Mouse (Mus musculus) liver, embryonic 11.5 days (tissue): Measurements from ENCODE around the gene Smg8. TPM values are rescaled to one million over a fixed set of nuclear protein-coding genes. Genes with fewer than 3 reads are reported as not detected.

ENCODE experiments used
- microRNA counts: library from miRNA; unstranded; fragments of <30 nt; microRNA quantifications from one replicate; lab custom pipeline; 2015
- microRNA-seq: library from miRNA; unstranded; fragments of <30 nt; microRNA quantifications from one replicate; pipeline ENCODE4, GENCODE M21; 2017; ENCODE audit warnings: borderline number of aligned reads
- polyA plus RNA-seq: library from polyadenylated mRNA; unstranded; fragments of >200 nt; fragmentation: Nextera tagmentation; extraction: Ambion mirVana; gene quantifications from 2 replicates; pipeline ENCODE4 v1.2.1, GENCODE M21; 2014

Smg8 gene
- polyA plus RNA-seq, 1 experiment from 2014 or later = 20.8 TPM

MicroRNAs within 50 kb of the gene (microRNA counts, 519-probe panel; counts per million panel counts)
- microRNA mmu-miR-301a (lab: Ali Mortazavi, UCI) = 5,993 counts per million, percentile 66 among the panel's probes with 10 or more counts

Small RNA genes within 50 kb of the gene (microRNA-seq; reads per million reads assigned to microRNA genes)
- gene Mir301 = 2,514 reads per million, percentile 83 among the genes with 10 or more reads in this experiment

Other genes starting within 250 kb of the Smg8 start
- 2.9 and 3.1 TPM in 2 replicates for gene Ypel2, start 93.1 kb downstream of the Smg8 start, polyA plus RNA-seq
- 12.0 and 12.5 TPM in 2 replicates for gene Gdpd1, start 12.7 kb downstream of the Smg8 start, polyA plus RNA-seq
- 13.4 and 14.5 TPM in 2 replicates for gene Prr11, start 21.9 kb upstream of the Smg8 start, polyA plus RNA-seq
- gene Ska2, start 22.5 kb upstream of the Smg8 start, polyA plus RNA-seq = 55.3 and 55.9 TPM in 2 replicates
- gene Trim37, start 40.3 kb upstream of the Smg8 start, polyA plus RNA-seq = 40.4 and 43.4 TPM in 2 replicates